Mouse (Mus musculus): ENCODE data around the gene Styx.

DNA sequence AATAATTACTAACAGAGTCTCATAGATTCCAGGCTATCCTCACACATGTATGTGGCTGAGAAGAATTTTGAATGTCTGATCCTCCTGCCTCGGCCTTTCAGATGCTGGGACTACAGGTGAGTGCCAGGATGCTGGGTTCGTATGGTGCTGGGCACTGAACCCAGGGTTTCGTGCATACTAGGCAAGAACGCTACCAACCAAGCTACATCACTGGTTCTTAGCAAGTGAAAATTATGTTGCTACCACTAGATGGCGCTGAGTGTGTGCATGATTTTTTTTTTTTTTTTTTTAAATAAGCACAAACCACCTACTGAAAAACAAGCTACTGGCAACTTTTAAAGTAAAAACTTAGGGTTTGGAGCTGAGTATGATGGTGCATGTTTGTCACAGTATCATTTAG lies 72.3 kb downstream of the Styx start:
- peak; percentile 75 for TF ChIP-seq CTCF (IDR thresholded peaks at IDR 0.05; ENCODE audit: low read depth)
- TF ChIP-seq EP300 (IDR thresholded peaks at IDR 0.05; ENCODE audit: low read depth), result no peak
